Mouse (Mus musculus) lung, adult 18-20 months (tissue): ENCODE measurements around the gene Gm21981.

Source experiments
- DNase-seq, 2 experiments: peaks; one replicate each; pipeline ENCODE4 v3.0.0; 2022; ENCODE audit warnings: mixed read lengths in 2 of 2

Gene Gm21981

GRCm38 (mm10) chr17:47702548-47703345 lies 8.5 kb upstream of the Gm21981 start:
- no peak for DNase-seq

GRCm38 (mm10) chr17:47701793-47702192 lies 7.5 kb upstream of the Gm21981 start:
- no peak for DNase-seq

GRCm38 (mm10) chr17:47699055-47699454 lies 4.8 kb upstream of the Gm21981 start:
- DNase-seq: no peak

- DNase-seq: no peak
Measured at GRCm38 (mm10) chr17:47698156-47698555, 3.9 kb upstream of the Gm21981 start.

GRCm38 (mm10) chr17:47695337-47695710 lies 1.1 kb upstream of the Gm21981 start:
- DNase-seq: no peak

GRCm38 (mm10) chr17:47694503-47695336 lies 465 bp upstream of the Gm21981 start, which contains the start of gene Prickle4:
Prickle4 (minus strand) TSS chr17:47694736.
- peak; percentile 95 to 97 for DNase-seq

GRCm38 (mm10) chr17:47693671-47694441 lies 399 bp downstream of the Gm21981 start:
- DNase-seq: peak in 1 of 2 experiments; percentile 43

- no peak for DNase-seq
Measured at GRCm38 (mm10) chr17:47691650-47692049, 2.6 kb downstream of the Gm21981 start.

- DNase-seq: no peak
Measured at GRCm38 (mm10) chr17:47689894-47690293, 4.4 kb downstream of the Gm21981 start.

GRCm38 (mm10) chr17:47688608-47689575 lies 5.4 kb downstream of the Gm21981 start, which contains the start of gene Frs3:
Frs3 (plus strand) TSS chr17:47689030.
- DNase-seq: peak; percentile 53 to 62

- DNase-seq: no peak
Measured at GRCm38 (mm10) chr17:47688344-47688607, 6.0 kb downstream of the Gm21981 start, which contains the start of gene Tomm6. Tomm6 (minus strand) TSS chr17:47688386.

- DNase-seq: peak; percentile 96 to 97
Measured at GRCm38 (mm10) chr17:47687409-47688343, 6.6 kb downstream of the Gm21981 start.

GRCm38 (mm10) chr17:47682836-47683235 lies 11.4 kb downstream of the Gm21981 start:
- no peak for DNase-seq

GRCm38 (mm10) chr17:47678702-47679101 lies 15.6 kb downstream of the Gm21981 start:
- DNase-seq: no peak

- no peak for DNase-seq
Measured at GRCm38 (mm10) chr17:47678238-47678637, 16.0 kb downstream of the Gm21981 start.

- DNase-seq: peak; percentile 65 to 72
Measured at GRCm38 (mm10) chr17:47676581-47676980, 17.7 kb downstream of the Gm21981 start.

GRCm38 (mm10) chr17:47672311-47673111 lies 21.7 kb downstream of the Gm21981 start:
- peak; percentile 65 to 68 for DNase-seq

- DNase-seq: no peak
Measured at GRCm38 (mm10) chr17:47671988-47672310, 22.3 kb downstream of the Gm21981 start.

GRCm38 (mm10) chr17:47669166-47669565 lies 25.1 kb downstream of the Gm21981 start:
- no peak for DNase-seq

- DNase-seq: no peak
Measured at GRCm38 (mm10) chr17:47664474-47664873, 29.8 kb downstream of the Gm21981 start.
